Mouse (Mus musculus): ENCODE measurements at regions not wholly inside any gene's neighbourhood (a gene's known extent, or its start where the extent isn't known, plus 50 kb on each side); places are given as distances from the start of the nearest gene placed in this dataset.

GRCm38 (mm10) chr5:43110122-43110521 is 122.8 kb upstream of the Cpeb2 start:
- TF ChIP-seq CTCF (IDR thresholded peaks at IDR 0.05) (no peak), EP300 (IDR thresholded peaks at IDR 0.05; ENCODE audit: insufficient read depth, low read depth, low read length) (no peak), POLR2A (IDR thresholded peaks at IDR 0.05; ENCODE audit: insufficient read depth, low read depth, low read length) (no peak)
- Histone ChIP-seq H3K4me3 (no peak overlapping the region), H3K79me2 (replicated peaks; ENCODE audit: control insufficient read depth, insufficient read depth, low read length) (no peaks in the 10 kb centered on the region), H3K27ac (no peak overlapping the region), H3K9ac (ENCODE audit: low read depth, low read length) (no peak overlapping the region), H3K4me1 (ENCODE audit: control insufficient read depth, insufficient read depth, low read length) (no peaks in the 10 kb centered on the region), H3K36me3 (ENCODE audit: control insufficient read depth, insufficient read depth, low read length) (no peaks in the 10 kb centered on the region), H3K27me3 (ENCODE audit: control insufficient read depth, insufficient read depth, low read length) (no peaks in the 10 kb centered on the region)
- intact Hi-C loops (cut with DNase I): no loop called here
- 76% methylated on average over 5 of the region's 5 CpGs for WGBS
- DNase-seq: no peak

- intact Hi-C loops (cut with DNase I): no loop called here
- Histone ChIP-seq H3K4me3 (no peak overlapping the region), H3K36me3 (ENCODE audit: control insufficient read depth, insufficient read depth, low read length) (no peaks in the 10 kb centered on the region), H3K27me3 (ENCODE audit: control insufficient read depth, insufficient read depth, low read length) (no peaks in the 10 kb centered on the region), H3K9ac (ENCODE audit: low read depth, low read length) (no peak overlapping the region), H3K27ac (no peak overlapping the region), H3K4me1 (ENCODE audit: control insufficient read depth, insufficient read depth, low read length) (no peaks in the 10 kb centered on the region), H3K79me2 (replicated peaks; ENCODE audit: control insufficient read depth, insufficient read depth, low read length) (no peaks in the 10 kb centered on the region)
- TF ChIP-seq EP300 (IDR thresholded peaks at IDR 0.05; ENCODE audit: insufficient read depth, low read depth, low read length) (no peak), POLR2A (IDR thresholded peaks at IDR 0.05; ENCODE audit: insufficient read depth, low read depth, low read length) (no peak), CTCF (IDR thresholded peaks at IDR 0.05) (no peak)
- 38% methylated on average over 2 of the region's 2 CpGs for whole genome bisulfite sequencing
- DNase-seq: no peak
Observed at GRCm38 (mm10) chr5:43111740-43112139, 121.2 kb upstream of the Cpeb2 start.

- H3K4me1 ChIP-seq (ENCODE audit: control insufficient read depth, insufficient read depth, low read length): no peaks in the 10 kb centered on the region
- no peak overlapping the region for H3K9ac ChIP-seq (ENCODE audit: low read depth, low read length)
- TF ChIP-seq CTCF (IDR thresholded peaks at IDR 0.05): no peak
- TF ChIP-seq POLR2A (IDR thresholded peaks at IDR 0.05; ENCODE audit: insufficient read depth, low read depth, low read length): no peak
- TF ChIP-seq EP300 (IDR thresholded peaks at IDR 0.05; ENCODE audit: insufficient read depth, low read depth, low read length): no peak
- no peak for DNase-seq
- intact Hi-C loops (cut with DNase I): no loop called here
- H3K27me3 ChIP-seq (ENCODE audit: control insufficient read depth, insufficient read depth, low read length): no peaks in the 10 kb centered on the region
- H3K79me2 ChIP-seq (replicated peaks; ENCODE audit: control insufficient read depth, insufficient read depth, low read length): no peaks in the 10 kb centered on the region
- H3K36me3 ChIP-seq (ENCODE audit: control insufficient read depth, insufficient read depth, low read length): no peaks in the 10 kb centered on the region
- H3K4me3 ChIP-seq: no peak overlapping the region
- 64% methylated on average over 12 of the region's 12 CpGs for WGBS
- no peak overlapping the region for H3K27ac ChIP-seq
Observed at GRCm38 (mm10) chr5:43113405-43114119, 119.4 kb upstream of the Cpeb2 start.

- intact Hi-C loops (cut with DNase I): no loop called here
- H3K27ac ChIP-seq: no peak overlapping the region
- no peaks in the 10 kb centered on the region for H3K4me1 ChIP-seq (ENCODE audit: control insufficient read depth, insufficient read depth, low read length)
- no peaks in the 10 kb centered on the region for H3K36me3 ChIP-seq (ENCODE audit: control insufficient read depth, insufficient read depth, low read length)
- TF ChIP-seq POLR2A (IDR thresholded peaks at IDR 0.05; ENCODE audit: insufficient read depth, low read depth, low read length) (no peak), CTCF (IDR thresholded peaks at IDR 0.05) (no peak), EP300 (IDR thresholded peaks at IDR 0.05; ENCODE audit: insufficient read depth, low read depth, low read length) (no peak)
- H3K27me3 ChIP-seq (ENCODE audit: control insufficient read depth, insufficient read depth, low read length): no peaks in the 10 kb centered on the region
- H3K79me2 ChIP-seq (replicated peaks; ENCODE audit: control insufficient read depth, insufficient read depth, low read length): no peaks in the 10 kb centered on the region
- 94% methylated on average over 3 of the region's 3 CpGs for WGBS
- DNase-seq: no peak
- no peak overlapping the region for H3K9ac ChIP-seq (ENCODE audit: low read depth, low read length)
- no peak overlapping the region for H3K4me3 ChIP-seq
Observed at GRCm38 (mm10) chr5:43115507-43115906, 117.5 kb upstream of the Cpeb2 start.

- no peak overlapping the region for H3K4me3 ChIP-seq
- no peaks in the 10 kb centered on the region for H3K27me3 ChIP-seq (ENCODE audit: control insufficient read depth, insufficient read depth, low read length)
- intact Hi-C loops (cut with DNase I): no loop called here
- H3K36me3 ChIP-seq (ENCODE audit: control insufficient read depth, insufficient read depth, low read length): no peaks in the 10 kb centered on the region
- H3K27ac ChIP-seq: no peak overlapping the region
- no peak overlapping the region for H3K9ac ChIP-seq (ENCODE audit: low read depth, low read length)
- no peak for DNase-seq
- no peaks in the 10 kb centered on the region for H3K4me1 ChIP-seq (ENCODE audit: control insufficient read depth, insufficient read depth, low read length)
- 73% methylated on average over 7 of the region's 7 CpGs for WGBS
- no peaks in the 10 kb centered on the region for H3K79me2 ChIP-seq (replicated peaks; ENCODE audit: control insufficient read depth, insufficient read depth, low read length)
- TF ChIP-seq CTCF (IDR thresholded peaks at IDR 0.05) (no peak), EP300 (IDR thresholded peaks at IDR 0.05; ENCODE audit: insufficient read depth, low read depth, low read length) (no peak), POLR2A (IDR thresholded peaks at IDR 0.05; ENCODE audit: insufficient read depth, low read depth, low read length) (no peak)
Observed at GRCm38 (mm10) chr5:43116821-43117220, 116.1 kb upstream of the Cpeb2 start.

- TF ChIP-seq CTCF (IDR thresholded peaks at IDR 0.05) (no peak), POLR2A (IDR thresholded peaks at IDR 0.05; ENCODE audit: insufficient read depth, low read depth, low read length) (no peak), EP300 (IDR thresholded peaks at IDR 0.05; ENCODE audit: insufficient read depth, low read depth, low read length) (no peak)
- WGBS: 58% methylated on average over 2 of the region's 2 CpGs
- no peak for DNase-seq
- Histone ChIP-seq H3K4me1 (ENCODE audit: control insufficient read depth, insufficient read depth, low read length) (no peaks in the 10 kb centered on the region), H3K27ac (no peak overlapping the region), H3K9ac (ENCODE audit: low read depth, low read length) (no peak overlapping the region), H3K4me3 (no peak overlapping the region), H3K27me3 (ENCODE audit: control insufficient read depth, insufficient read depth, low read length) (no peaks in the 10 kb centered on the region), H3K79me2 (replicated peaks; ENCODE audit: control insufficient read depth, insufficient read depth, low read length) (no peaks in the 10 kb centered on the region), H3K36me3 (ENCODE audit: control insufficient read depth, insufficient read depth, low read length) (no peaks in the 10 kb centered on the region)
- intact Hi-C loops (cut with DNase I): no loop called here
Observed at GRCm38 (mm10) chr5:43121065-43121464, 111.9 kb upstream of the Cpeb2 start.
